Mouse (Mus musculus): ENCODE results near the gene Dnm1.

- TF ChIP-seq POLR2A (IDR thresholded peaks at IDR 0.05; ENCODE audit: extremely low read depth, insufficient read depth, low read length) (no peak), CTCF (IDR thresholded peaks at IDR 0.05; ENCODE audit: low read depth, low read length) (no peak)
Measured at GRCm38 (mm10) chr2:32356216-32356615, 3.1 kb upstream of the Dnm1 start.
